Mouse (Mus musculus): ENCODE results near the gene Syne2.

The Syne2 gene

GRCm38 (mm10) chr12:75827751-75828150 lies 9.8 kb downstream of the Syne2 start:
- DNase-seq (ENCODE audit: low spot score in 2 of 2), result no peak

- no peak for DNase-seq (ENCODE audit: low spot score in 2 of 2)
Observed at GRCm38 (mm10) chr12:75829616-75830015, 11.7 kb downstream of the Syne2 start.

GRCm38 (mm10) chr12:75833149-75833959 lies 15.4 kb downstream of the Syne2 start:
- no peak for DNase-seq (ENCODE audit: low spot score in 2 of 2)

- DNase-seq (ENCODE audit: low spot score in 2 of 2), result no peak
Observed at GRCm38 (mm10) chr12:75833960-75834729, 16.2 kb downstream of the Syne2 start.

- DNase-seq (ENCODE audit: low spot score in 2 of 2), result no peak
Observed at GRCm38 (mm10) chr12:75836524-75836962, 18.6 kb downstream of the Syne2 start.

GRCm38 (mm10) chr12:75837462-75837861 lies 19.5 kb downstream of the Syne2 start:
- DNase-seq (ENCODE audit: low spot score in 2 of 2), result no peak

- DNase-seq (ENCODE audit: low spot score in 2 of 2), result no peak
Observed at GRCm38 (mm10) chr12:75839083-75839736, 21.3 kb downstream of the Syne2 start.

GRCm38 (mm10) chr12:75841183-75841582 lies 23.2 kb downstream of the Syne2 start:
- DNase-seq (ENCODE audit: low spot score in 2 of 2), result no peak

GRCm38 (mm10) chr12:75844311-75844710 lies 26.4 kb downstream of the Syne2 start:
- no peak for DNase-seq (ENCODE audit: low spot score in 2 of 2)

GRCm38 (mm10) chr12:75845070-75845469 lies 27.1 kb downstream of the Syne2 start:
- no peak for DNase-seq (ENCODE audit: low spot score in 2 of 2)

- DNase-seq (ENCODE audit: low spot score in 2 of 2), result no peak
Observed at GRCm38 (mm10) chr12:75846513-75846912, 28.6 kb downstream of the Syne2 start.

- DNase-seq (ENCODE audit: low spot score in 2 of 2), result no peak
Observed at GRCm38 (mm10) chr12:75850205-75850604, 32.3 kb downstream of the Syne2 start.

GRCm38 (mm10) chr12:75851481-75851880 lies 33.5 kb downstream of the Syne2 start:
- DNase-seq (ENCODE audit: low spot score in 2 of 2), result no peak

GRCm38 (mm10) chr12:75852384-75852783 lies 34.5 kb downstream of the Syne2 start:
- no peak for DNase-seq (ENCODE audit: low spot score in 2 of 2)

GRCm38 (mm10) chr12:75853559-75853958 lies 35.6 kb downstream of the Syne2 start:
- DNase-seq (ENCODE audit: low spot score in 2 of 2), result no peak

- no peak for DNase-seq (ENCODE audit: low spot score in 2 of 2)
Observed at GRCm38 (mm10) chr12:75855051-75855453, 37.1 kb downstream of the Syne2 start.

GRCm38 (mm10) chr12:75855621-75856020 lies 37.7 kb downstream of the Syne2 start:
- no peak for DNase-seq (ENCODE audit: low spot score in 2 of 2)

- DNase-seq (ENCODE audit: low spot score in 2 of 2), result no peak
Observed at GRCm38 (mm10) chr12:75856096-75856868, 38.3 kb downstream of the Syne2 start.

GRCm38 (mm10) chr12:75859936-75860335 lies 42.0 kb downstream of the Syne2 start:
- no peak for DNase-seq (ENCODE audit: low spot score in 2 of 2)

- no peak for DNase-seq (ENCODE audit: low spot score in 2 of 2)
Observed at GRCm38 (mm10) chr12:75860843-75861242, 42.9 kb downstream of the Syne2 start.

GRCm38 (mm10) chr12:75865166-75865565 lies 47.2 kb downstream of the Syne2 start:
- DNase-seq (ENCODE audit: low spot score in 2 of 2), result no peak
